Mouse (Mus musculus) thymus, adult 2 months (tissue): ENCODE data around the gene Mtr.

Experiments
- CTCF ChIP-seq: fragments of 200-500 bp; IDR thresholded peaks from 2 replicates; pipeline ENCODE4 v1.5.1; 2012; ENCODE audit warnings: mild to moderate bottlenecking, control low read depth, low read length, moderate library complexity, borderline replicate concordance; ENCODE audit not compliant: control insufficient read depth, poor library complexity, insufficient read depth; ENCODE audit errors: extremely low read depth
- POLR2A ChIP-seq: fragments of 200-500 bp; IDR thresholded peaks from 2 replicates; pipeline ENCODE4 v1.6.1; 2012; ENCODE audit warnings: mild to moderate bottlenecking, low read length, control low read depth, moderate library complexity; ENCODE audit not compliant: control insufficient read depth, poor library complexity, insufficient read depth; ENCODE audit errors: extremely low read depth

- TF ChIP-seq POLR2A (no peak), CTCF (no peak)
These were observed 39.3 kb downstream of the Mtr start for GRCm38 (mm10) chr13:12218603-12219002.
